Mouse (Mus musculus) forebrain, embryonic 15.5 days (tissue): Measurements from ENCODE around the gene Tyw1. TPM values are rescaled to one million over a fixed set of nuclear protein-coding genes. Genes with fewer than 3 reads are reported as not detected.
A peak's percentile ranks its signal among the peaks of the same experiment; 100 is the strongest.
"Not testable (repeated sequence)": the region's sequence is repeated elsewhere in the genome, so short reads cannot be mapped to it uniquely, and the experiment has no call there.

Experiments used
- ATAC-seq: fragments of 200-750 bp; cut with Nextera tagmentation; replicated peaks from 2 replicates; pipeline ENCODE4 v1.8.0; 2017; ENCODE audit warnings: mild to moderate bottlenecking, moderate TSS enrichment, moderate library complexity
- H3K27ac ChIP-seq: fragments of 300-500 bp; sonication (generic); replicated peaks from 2 replicates; pipeline ENCODE4 v1.5.1; 2015; ENCODE audit warnings: mild to moderate bottlenecking, inconsistent platforms
- H3K27me3 ChIP-seq: fragments of 300-500 bp; sonication (generic); 2 replicates; pipeline ENCODE4 v1.6.1; 2015; ENCODE audit warnings: inconsistent platforms
- H3K36me3 ChIP-seq: fragments of 300-500 bp; sonication (generic); 2 replicates; pipeline ENCODE4 v1.6.1; 2015; ENCODE audit warnings: mild to moderate bottlenecking, inconsistent platforms
- H3K4me1 ChIP-seq: fragments of 300-500 bp; sonication (generic); 2 replicates; pipeline ENCODE4 v1.6.1; 2015; ENCODE audit warnings: inconsistent platforms
- H3K4me2 ChIP-seq: fragments of 300-500 bp; sonication (generic); replicated peaks from 2 replicates; pipeline ENCODE4 v1.6.1; 2015; ENCODE audit warnings: mild to moderate bottlenecking, inconsistent platforms
- H3K4me3 ChIP-seq: fragments of 300-500 bp; sonication (generic); 2 replicates; pipeline ENCODE4 v1.5.1; 2015; ENCODE audit warnings: mild to moderate bottlenecking, inconsistent platforms
- H3K9ac ChIP-seq: fragments of 300-500 bp; sonication (generic); replicated peaks from 2 replicates; pipeline ENCODE4 v1.6.1; 2015; ENCODE audit warnings: mild to moderate bottlenecking, inconsistent platforms
- H3K9me3 ChIP-seq: fragments of 300-500 bp; sonication (generic); 2 replicates; pipeline ENCODE4 v1.6.1; 2016; ENCODE audit warnings: inconsistent platforms
- WGBS: fragments of 180-500 bp; shearing (Covaris S2); methylation state at CpG from one replicate; pipeline ENCODE4 v1.1.7; 2015; ENCODE audit warnings: mixed read lengths; 5-methylcytosine and 5-hydroxymethylcytosine counted together
- polyA plus RNA-seq: library from polyadenylated mRNA; unstranded; fragments of >200 nt; fragmentation: Nextera tagmentation; extraction: Ambion mirVana; gene quantifications from 2 replicates; pipeline ENCODE4 v1.2.1, GENCODE M21; 2015

Gene Tyw1
- polyA plus RNA-seq, 1 experiment from 2014 or later: 24.8 TPM

- peaks cover 88% of the 10 kb centered on the region for H3K36me3 ChIP-seq
- no peak for ATAC-seq
Observed at GRCm38 (mm10) chr5:130239236-130239635, 16.2 kb upstream of the Tyw1 start.

GRCm38 (mm10) chr5:130239856-130240255 is 15.6 kb upstream of the Tyw1 start:
- no peak for ATAC-seq
- 95% methylated on average over 2 of the region's 2 CpGs for WGBS
- Histone ChIP-seq H3K9me3 (no peaks in the 10 kb centered on the region), H3K36me3 (peaks cover 88% of the 10 kb centered on the region), H3K4me3 (no peak overlapping the region), H3K9ac (no peak overlapping the region), H3K27me3 (no peaks in the 10 kb centered on the region), H3K4me1 (no peaks in the 10 kb centered on the region), H3K27ac (no peak overlapping the region), H3K4me2 (no peak overlapping the region)

More at GRCm38 (mm10) chr5:130239236-130239635, 16.2 kb upstream of the Tyw1 start:
- no peak overlapping the region for H3K9ac ChIP-seq
- no peaks in the 10 kb centered on the region for H3K4me1 ChIP-seq
- no peaks in the 10 kb centered on the region for H3K9me3 ChIP-seq
- H3K27ac ChIP-seq: no peak overlapping the region
- no peak overlapping the region for H3K4me2 ChIP-seq
- WGBS: 93% methylated on average over 7 of the region's 7 CpGs
- H3K27me3 ChIP-seq: no peaks in the 10 kb centered on the region
- H3K4me3 ChIP-seq: no peak overlapping the region

- ATAC-seq: no peak
- H3K36me3 ChIP-seq: peaks cover 90% of the 10 kb centered on the region
Observed at GRCm38 (mm10) chr5:130241426-130241825, 14.0 kb upstream of the Tyw1 start.

DNA sequence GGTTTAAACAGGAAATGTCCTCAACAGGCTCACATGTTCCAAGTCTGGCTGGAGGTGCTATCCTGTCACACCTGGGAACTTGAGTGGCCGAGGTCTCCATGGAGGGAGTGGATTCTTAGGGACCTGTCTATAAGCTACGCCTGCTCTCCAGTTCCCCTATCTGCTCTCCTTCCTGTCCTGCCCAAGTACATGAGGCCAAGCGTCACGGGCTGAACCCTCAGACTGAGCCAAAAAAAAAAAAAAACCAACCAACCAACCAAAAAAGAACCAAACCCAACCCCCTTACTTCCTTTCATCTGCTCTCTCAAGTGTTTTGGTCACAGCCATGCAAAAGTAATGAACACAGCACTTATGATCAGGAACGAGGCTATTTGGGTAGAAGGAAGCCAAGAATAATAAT is 7.6 kb upstream of the Tyw1 start:
- no peaks in the 10 kb centered on the region for H3K9me3 ChIP-seq
- no peak overlapping the region for H3K9ac ChIP-seq
- no peaks in the 10 kb centered on the region for H3K4me1 ChIP-seq
- H3K36me3 ChIP-seq: peaks cover 92% of the 10 kb centered on the region
- no peak overlapping the region for H3K4me2 ChIP-seq
- WGBS: 89% methylated on average over 5 of the region's 5 CpGs
- H3K27ac ChIP-seq: no peak overlapping the region
- no peaks in the 10 kb centered on the region for H3K27me3 ChIP-seq
- ATAC-seq: no peak
- H3K4me3 ChIP-seq: no peak overlapping the region

More at GRCm38 (mm10) chr5:130241426-130241825, 14.0 kb upstream of the Tyw1 start:
- H3K9me3 ChIP-seq: no peaks in the 10 kb centered on the region
- 93% methylated on average over 12 of the region's 12 CpGs for WGBS
- no peak overlapping the region for H3K9ac ChIP-seq
- no peak overlapping the region for H3K27ac ChIP-seq
- no peak overlapping the region for H3K4me3 ChIP-seq
- no peak overlapping the region for H3K4me2 ChIP-seq
- H3K27me3 ChIP-seq: no peaks in the 10 kb centered on the region
- no peaks in the 10 kb centered on the region for H3K4me1 ChIP-seq

DNA sequence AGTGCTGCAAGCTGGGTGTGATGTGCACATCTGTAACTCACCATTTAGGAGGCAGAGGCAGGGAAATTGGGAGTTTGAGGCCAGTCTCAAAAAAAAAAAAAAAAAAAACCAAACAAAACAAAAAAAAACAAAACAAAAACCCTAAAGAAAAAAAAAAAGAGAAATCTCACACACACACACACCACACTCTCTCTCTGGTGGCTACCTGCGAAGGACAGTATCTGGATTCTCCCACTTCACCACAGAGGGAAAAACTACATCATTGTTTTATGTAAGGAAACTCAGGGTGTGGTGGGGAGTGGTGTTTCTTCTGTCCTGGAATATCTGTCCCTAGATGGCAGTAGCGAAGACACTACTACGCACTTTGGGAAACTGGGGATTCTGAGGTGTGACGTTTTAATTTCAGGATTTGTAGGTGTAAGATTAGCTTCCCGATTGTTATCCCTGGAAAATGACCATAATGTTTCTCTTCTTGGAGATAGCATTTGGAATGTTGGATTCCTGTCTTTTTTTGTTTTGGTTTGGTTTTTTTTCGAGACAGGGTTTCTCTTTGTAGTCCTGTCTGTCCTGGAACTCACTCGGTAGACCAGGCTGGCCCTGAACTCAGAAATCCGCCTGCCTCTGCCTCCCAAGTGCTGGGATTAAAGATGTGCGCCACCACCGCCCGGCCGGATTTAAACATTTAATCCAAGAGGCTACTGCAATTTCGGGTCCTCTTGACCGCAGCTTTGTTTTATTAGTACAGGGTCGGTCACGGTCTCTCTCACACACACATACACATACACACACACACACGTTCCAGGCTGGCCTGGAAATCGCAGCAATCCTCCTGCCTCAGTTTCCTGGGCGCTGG is 1.0 kb upstream of the Tyw1 start:
- Histone ChIP-seq H3K36me3 (peaks cover 36% of the 10 kb centered on the region), H3K27ac (peak overlapping the region; percentile 89), H3K4me1 (peaks cover 32% of the 10 kb centered on the region), H3K4me3 (peak overlapping the region; percentile 88), H3K4me2 (peak overlapping the region; percentile 80), H3K9me3 (no peaks in the 10 kb centered on the region), H3K27me3 (no peaks in the 10 kb centered on the region), H3K9ac (peak overlapping the region; percentile 84)
- WGBS: 24% methylated on average over 19 of the region's 19 CpGs
- no peak for ATAC-seq

GRCm38 (mm10) chr5:130255799-130256525 is 543 bp downstream of the Tyw1 start:
- Histone ChIP-seq H3K4me2 (peak overlapping the region; percentile 80), H3K27ac (peak overlapping the region; percentile 89; the same call in 1 of the 2 replicates), H3K4me3 (peak overlapping the region; percentile 88), H3K4me1 (peaks cover 32% of the 10 kb centered on the region), H3K36me3 (peaks cover 22% of the 10 kb centered on the region; the same call in 1 of the 2 replicates)
- not testable (repeated sequence) for H3K9ac ChIP-seq, H3K9me3 ChIP-seq, H3K27me3 ChIP-seq
- peak; percentile 1; the same call in 1 of the 2 replicates for ATAC-seq
- 32% methylated on average over 20 of the region's 20 CpGs for WGBS

DNA sequence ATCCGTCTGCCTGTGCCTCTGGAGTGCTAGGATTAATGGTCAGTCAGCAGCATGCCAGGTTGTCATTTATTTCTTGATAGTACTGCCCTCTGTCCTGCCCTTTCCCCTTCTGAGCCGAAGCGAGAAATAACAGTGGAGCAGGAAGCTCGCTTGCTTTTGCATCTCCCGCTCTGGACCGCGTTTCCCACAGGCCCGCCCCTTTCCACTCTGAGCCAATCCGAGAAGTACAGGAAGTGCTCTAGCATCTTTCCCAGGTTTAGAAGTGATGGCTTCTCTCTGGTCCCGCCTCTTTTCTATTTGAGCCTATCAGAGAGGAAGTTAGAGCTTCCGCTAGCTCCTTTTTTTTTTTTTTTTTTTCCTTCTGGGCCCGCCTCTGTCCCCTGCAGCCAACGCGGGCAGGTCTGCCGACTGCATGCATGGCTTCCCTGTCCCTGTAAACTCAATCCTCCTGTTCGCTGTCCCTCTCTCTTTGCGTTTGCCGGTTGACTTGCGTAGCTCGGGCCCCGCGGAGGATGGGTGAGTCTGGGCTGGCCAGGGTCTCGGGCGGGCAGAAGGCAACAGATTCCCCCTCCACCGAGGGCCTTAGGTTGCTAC is 1.4 kb downstream of the Tyw1 start:
- H3K27me3 ChIP-seq: no peaks in the 10 kb centered on the region
- ATAC-seq: peak; percentile 96
- H3K9me3 ChIP-seq: no peaks in the 10 kb centered on the region
- H3K4me3 ChIP-seq: peak overlapping the region; percentile 84
- H3K27ac ChIP-seq: peak overlapping the region; percentile 85
- peaks cover 14% of the 10 kb centered on the region; the same call in 1 of the 2 replicates for H3K36me3 ChIP-seq
- H3K4me1 ChIP-seq: peaks cover 32% of the 10 kb centered on the region
- H3K4me2 ChIP-seq: peak overlapping the region; percentile 80
- WGBS: under 1% methylated on average over 24 of the region's 25 CpGs
- H3K9ac ChIP-seq: peak overlapping the region; percentile 93

DNA sequence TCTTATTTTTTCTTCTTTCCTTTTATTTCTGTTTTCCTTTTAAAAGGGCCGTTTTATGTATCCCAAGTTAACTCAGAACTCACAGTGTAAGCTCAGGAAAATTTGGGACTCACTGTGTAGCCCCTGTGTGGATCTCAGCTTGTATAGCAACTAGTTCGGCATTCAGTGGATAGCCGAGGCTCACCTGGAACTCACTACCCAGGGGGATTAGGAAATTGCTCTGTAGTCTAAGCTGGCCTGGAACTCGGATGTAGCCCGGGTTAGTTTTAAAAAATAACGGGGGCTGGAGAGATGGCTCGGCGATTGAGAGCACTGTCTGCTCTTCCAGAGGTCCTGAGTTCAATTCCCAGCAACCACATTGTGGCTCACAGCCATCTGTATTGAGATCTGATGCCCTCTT is 1.9 kb downstream of the Tyw1 start:
- H3K4me1 ChIP-seq: peaks cover 32% of the 10 kb centered on the region
- H3K4me3 ChIP-seq: peak overlapping the region; percentile 84
- H3K27me3 ChIP-seq: no peaks in the 10 kb centered on the region
- no peak for ATAC-seq
- H3K9me3 ChIP-seq: no peaks in the 10 kb centered on the region
- H3K27ac ChIP-seq: peak overlapping the region; percentile 85
- 17% methylated on average over 8 of the region's 8 CpGs for WGBS
- peaks cover 9% of the 10 kb centered on the region; the same call in 1 of the 2 replicates for H3K36me3 ChIP-seq
- H3K9ac ChIP-seq: peak overlapping the region; percentile 93
- H3K4me2 ChIP-seq: peak overlapping the region; percentile 80

DNA sequence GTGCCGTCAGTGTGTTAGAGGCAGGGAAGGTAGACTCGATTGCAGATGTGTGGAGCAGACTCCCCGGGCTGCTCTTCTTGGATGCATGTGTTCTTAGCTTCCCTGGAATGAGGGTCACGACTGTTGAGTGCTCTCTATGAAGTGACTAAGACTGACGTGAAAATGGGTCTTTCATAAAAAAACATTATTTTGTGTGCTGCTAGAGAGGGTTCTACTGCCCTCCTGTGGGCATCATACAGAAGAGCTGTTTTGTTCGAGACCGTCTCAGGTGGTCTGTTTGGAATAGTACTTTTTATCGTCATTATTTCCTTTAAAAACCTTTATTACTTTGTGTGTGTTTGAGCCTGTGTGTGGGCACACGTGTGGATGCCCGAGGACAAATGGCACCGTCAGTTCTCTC is 8.0 kb downstream of the Tyw1 start:
- Histone ChIP-seq H3K27ac (no peak overlapping the region), H3K4me3 (no peak overlapping the region), H3K27me3 (no peaks in the 10 kb centered on the region), H3K9ac (no peak overlapping the region), H3K36me3 (peaks cover 19% of the 10 kb centered on the region; the same call in 1 of the 2 replicates), H3K9me3 (no peaks in the 10 kb centered on the region), H3K4me1 (no peaks in the 10 kb centered on the region), H3K4me2 (no peak overlapping the region)
- ATAC-seq: no peak
- WGBS: 80% methylated on average over 11 of the region's 11 CpGs

DNA sequence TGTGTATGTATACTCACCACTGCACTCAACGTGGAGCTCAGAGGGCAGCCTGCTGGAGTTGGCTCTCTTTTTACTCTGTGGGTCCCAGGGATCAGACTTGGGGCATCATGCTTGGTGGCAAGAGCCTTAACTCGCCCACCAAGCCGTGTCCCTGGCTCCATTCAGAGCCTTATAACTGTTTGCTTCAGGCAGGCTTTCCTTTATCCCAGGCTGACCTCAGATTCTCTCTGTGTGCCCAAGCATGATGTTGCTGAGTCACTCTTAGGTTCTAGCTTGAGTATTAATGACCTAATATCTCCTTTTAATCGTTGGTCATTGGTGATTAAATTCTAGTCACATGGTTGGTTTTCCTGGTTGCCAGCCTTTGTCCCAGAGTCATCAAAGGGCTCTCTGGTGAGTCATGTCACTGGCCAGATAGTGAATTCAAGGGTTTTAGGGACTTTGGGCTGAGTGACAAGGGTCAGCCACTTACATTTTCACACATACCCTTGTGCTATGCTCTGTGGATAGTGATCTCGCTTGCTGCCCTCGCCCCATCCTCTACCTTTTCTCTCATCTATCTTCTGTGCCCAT is 9.1 kb downstream of the Tyw1 start:
- no peak overlapping the region for H3K27ac ChIP-seq
- peaks cover 23% of the 10 kb centered on the region; the same call in 1 of the 2 replicates for H3K36me3 ChIP-seq
- no peaks in the 10 kb centered on the region for H3K27me3 ChIP-seq
- H3K9me3 ChIP-seq: no peaks in the 10 kb centered on the region
- WGBS: 87% methylated on average over 6 of the region's 6 CpGs
- no peaks in the 10 kb centered on the region for H3K4me1 ChIP-seq
- ATAC-seq: no peak
- no peak overlapping the region for H3K4me2 ChIP-seq
- H3K4me3 ChIP-seq: no peak overlapping the region
- H3K9ac ChIP-seq: no peak overlapping the region

DNA sequence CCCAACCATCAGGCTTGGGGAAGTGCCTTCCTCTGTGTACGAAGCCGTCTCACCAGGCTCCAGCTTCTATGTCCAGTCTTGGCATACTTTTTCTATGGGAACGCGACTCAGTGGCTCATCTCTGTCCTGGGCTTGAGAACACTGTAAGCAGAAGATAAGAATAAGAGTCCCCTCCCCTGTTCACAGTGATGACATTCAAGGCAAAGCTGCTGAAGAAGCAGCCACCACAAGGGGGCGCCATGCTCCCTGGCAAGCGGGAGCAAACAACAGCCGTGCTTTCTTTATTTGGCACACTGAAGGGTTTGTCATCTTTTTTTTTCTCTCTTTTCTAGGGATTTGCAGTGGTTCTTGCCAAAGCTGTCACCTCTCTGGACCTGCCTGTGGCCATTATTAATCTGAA is 11.2 kb downstream of the Tyw1 start:
- 80% methylated on average over 7 of the region's 7 CpGs for WGBS
- no peak overlapping the region for H3K4me2 ChIP-seq
- peaks cover 27% of the 10 kb centered on the region; the same call in 1 of the 2 replicates for H3K36me3 ChIP-seq
- H3K4me1 ChIP-seq: no peaks in the 10 kb centered on the region
- no peak overlapping the region for H3K27ac ChIP-seq
- H3K9ac ChIP-seq: no peak overlapping the region
- ATAC-seq: no peak
- H3K4me3 ChIP-seq: no peak overlapping the region
- H3K27me3 ChIP-seq: no peaks in the 10 kb centered on the region
- H3K9me3 ChIP-seq: no peaks in the 10 kb centered on the region
